Mouse (Mus musculus): ENCODE results near the gene Ap3d1. TPM values are rescaled to one million over a fixed set of nuclear protein-coding genes. Genes with fewer than 3 reads are reported as not detected.
A peak's percentile ranks its signal among the peaks of the same experiment; 100 is the strongest.

Ap3d1 gene
- polyA plus RNA-seq, 1 experiment from 2014 or later, result 20.9 TPM

GRCm38 (mm10) chr10:80776358-80776869 is 34.4 kb upstream of the Ap3d1 start:
- ATAC-seq (ENCODE audit: low read depth), result no peak
- Histone ChIP-seq H3K36me3 (ENCODE audit: control insufficient read depth, insufficient read depth) (peaks cover 60% of the 10 kb centered on the region), H3K4me1 (ENCODE audit: control insufficient read depth, low read depth, low read length) (peaks cover 12% of the 10 kb centered on the region), H3K4me3 (ENCODE audit: low read depth, low read length) (no peak overlapping the region), H3K27ac (ENCODE audit: low read length) (no peak overlapping the region), H3K9me3 (replicated peaks; ENCODE audit: control insufficient read depth, low read length) (no peaks in the 10 kb centered on the region), H3K27me3 (ENCODE audit: control insufficient read depth, insufficient read depth, low read depth, low read length) (no peaks in the 10 kb centered on the region), H3K4me2 (ENCODE audit: low read depth, low read length) (no peak overlapping the region), H3K9ac (ENCODE audit: low read depth, low read length) (no peak overlapping the region)
- 81% methylated on average over 6 of the region's 6 CpGs for WGBS (ENCODE audit: insufficient replicate concordance)

GRCm38 (mm10) chr10:80775731-80776130 is 33.7 kb upstream of the Ap3d1 start:
- no peak overlapping the region for H3K27ac ChIP-seq (ENCODE audit: low read length)
- no peaks in the 10 kb centered on the region for H3K9me3 ChIP-seq (replicated peaks; ENCODE audit: control insufficient read depth, low read length)
- no peak for ATAC-seq (ENCODE audit: low read depth)
- no peak overlapping the region for H3K4me2 ChIP-seq (ENCODE audit: low read depth, low read length)
- no peak overlapping the region for H3K4me3 ChIP-seq (ENCODE audit: low read depth, low read length)
- no peaks in the 10 kb centered on the region for H3K27me3 ChIP-seq (ENCODE audit: control insufficient read depth, insufficient read depth, low read depth, low read length)
- H3K36me3 ChIP-seq (ENCODE audit: control insufficient read depth, insufficient read depth), result peaks cover 59% of the 10 kb centered on the region
- 82% methylated on average over 4 of the region's 4 CpGs for WGBS (ENCODE audit: insufficient replicate concordance)
- H3K9ac ChIP-seq (ENCODE audit: low read depth, low read length), result no peak overlapping the region
- peaks cover 12% of the 10 kb centered on the region for H3K4me1 ChIP-seq (ENCODE audit: control insufficient read depth, low read depth, low read length)

GRCm38 (mm10) chr10:80774981-80775380 is 32.9 kb upstream of the Ap3d1 start:
- H3K4me1 ChIP-seq (ENCODE audit: control insufficient read depth, low read depth, low read length), result peaks cover 14% of the 10 kb centered on the region
- no peaks in the 10 kb centered on the region for H3K27me3 ChIP-seq (ENCODE audit: control insufficient read depth, insufficient read depth, low read depth, low read length)
- H3K36me3 ChIP-seq (ENCODE audit: control insufficient read depth, insufficient read depth), result peaks cover 63% of the 10 kb centered on the region
- no peak overlapping the region for H3K4me2 ChIP-seq (ENCODE audit: low read depth, low read length)
- H3K27ac ChIP-seq (ENCODE audit: low read length), result no peak overlapping the region
- no peak overlapping the region for H3K4me3 ChIP-seq (ENCODE audit: low read depth, low read length)
- 71% methylated on average over 4 of the region's 4 CpGs for WGBS (ENCODE audit: insufficient replicate concordance)
- H3K9me3 ChIP-seq (replicated peaks; ENCODE audit: control insufficient read depth, low read length), result no peaks in the 10 kb centered on the region
- ATAC-seq (ENCODE audit: low read depth), result 0 out of 2 replicates have a peak, but pooled peaks have one; percentile 8
- H3K9ac ChIP-seq (ENCODE audit: low read depth, low read length), result no peak overlapping the region

- peak; percentile 77 for ATAC-seq (ENCODE audit: low read depth)
- peaks cover 17% of the 10 kb centered on the region for H3K4me1 ChIP-seq (ENCODE audit: control insufficient read depth, low read depth, low read length)
- no peaks in the 10 kb centered on the region for H3K27me3 ChIP-seq (ENCODE audit: control insufficient read depth, insufficient read depth, low read depth, low read length)
- no peak overlapping the region for H3K4me2 ChIP-seq (ENCODE audit: low read depth, low read length)
- H3K4me3 ChIP-seq (ENCODE audit: low read depth, low read length), result no peak overlapping the region
- H3K9me3 ChIP-seq (replicated peaks; ENCODE audit: control insufficient read depth, low read length), result no peaks in the 10 kb centered on the region
- H3K36me3 ChIP-seq (ENCODE audit: control insufficient read depth, insufficient read depth), result peaks cover 67% of the 10 kb centered on the region
- peak overlapping the region; percentile 48 for H3K27ac ChIP-seq (ENCODE audit: low read length)
- WGBS (ENCODE audit: insufficient replicate concordance), result 26% methylated on average over 2 of the region's 2 CpGs
- H3K9ac ChIP-seq (ENCODE audit: low read depth, low read length), result no peak overlapping the region
These were observed 32.5 kb upstream of the Ap3d1 start for GRCm38 (mm10) chr10:80774549-80774948.

GRCm38 (mm10) chr10:80773816-80774215 is 31.8 kb upstream of the Ap3d1 start:
- peaks cover 67% of the 10 kb centered on the region for H3K36me3 ChIP-seq (ENCODE audit: control insufficient read depth, insufficient read depth)
- WGBS (ENCODE audit: insufficient replicate concordance), result 68% methylated on average over 5 of the region's 5 CpGs
- no peak overlapping the region for H3K9ac ChIP-seq (ENCODE audit: low read depth, low read length)
- H3K4me1 ChIP-seq (ENCODE audit: control insufficient read depth, low read depth, low read length), result peaks cover 17% of the 10 kb centered on the region
- H3K27ac ChIP-seq (ENCODE audit: low read length), result no peak overlapping the region
- no peaks in the 10 kb centered on the region for H3K9me3 ChIP-seq (replicated peaks; ENCODE audit: control insufficient read depth, low read length)
- no peak overlapping the region for H3K4me3 ChIP-seq (ENCODE audit: low read depth, low read length)
- no peak for ATAC-seq (ENCODE audit: low read depth)
- H3K27me3 ChIP-seq (ENCODE audit: control insufficient read depth, insufficient read depth, low read depth, low read length), result no peaks in the 10 kb centered on the region
- no peak overlapping the region for H3K4me2 ChIP-seq (ENCODE audit: low read depth, low read length)

- 75% methylated on average over 6 of the region's 6 CpGs for WGBS (ENCODE audit: insufficient replicate concordance)
- no peaks in the 10 kb centered on the region for H3K9me3 ChIP-seq (replicated peaks; ENCODE audit: control insufficient read depth, low read length)
- no peaks in the 10 kb centered on the region for H3K27me3 ChIP-seq (ENCODE audit: control insufficient read depth, insufficient read depth, low read depth, low read length)
- H3K9ac ChIP-seq (ENCODE audit: low read depth, low read length), result no peak overlapping the region
- peaks cover 70% of the 10 kb centered on the region for H3K36me3 ChIP-seq (ENCODE audit: control insufficient read depth, insufficient read depth)
- no peak overlapping the region for H3K4me2 ChIP-seq (ENCODE audit: low read depth, low read length)
- H3K4me1 ChIP-seq (ENCODE audit: control insufficient read depth, low read depth, low read length), result peaks cover 7% of the 10 kb centered on the region
- no peak overlapping the region for H3K4me3 ChIP-seq (ENCODE audit: low read depth, low read length)
- no peak overlapping the region for H3K27ac ChIP-seq (ENCODE audit: low read length)
- no peak for ATAC-seq (ENCODE audit: low read depth)
These were observed 26.3 kb upstream of the Ap3d1 start for GRCm38 (mm10) chr10:80768365-80768764.

- Histone ChIP-seq H3K27ac (ENCODE audit: low read length) (peak overlapping the region; percentile 64), H3K36me3 (ENCODE audit: control insufficient read depth, insufficient read depth) (peaks cover 52% of the 10 kb centered on the region), H3K27me3 (ENCODE audit: control insufficient read depth, insufficient read depth, low read depth, low read length) (no peaks in the 10 kb centered on the region), H3K4me1 (ENCODE audit: control insufficient read depth, low read depth, low read length) (peaks cover 9% of the 10 kb centered on the region), H3K4me2 (ENCODE audit: low read depth, low read length) (no peak overlapping the region), H3K9ac (ENCODE audit: low read depth, low read length) (no peak overlapping the region), H3K9me3 (replicated peaks; ENCODE audit: control insufficient read depth, low read length) (no peaks in the 10 kb centered on the region), H3K4me3 (ENCODE audit: low read depth, low read length) (no peak overlapping the region)
- peak; percentile 58 for ATAC-seq (ENCODE audit: low read depth)
- 84% methylated on average over 10 of the region's 10 CpGs for WGBS (ENCODE audit: insufficient replicate concordance)
These were observed 24.2 kb upstream of the Ap3d1 start for GRCm38 (mm10) chr10:80766161-80766815.

GRCm38 (mm10) chr10:80765746-80766145 is 23.7 kb upstream of the Ap3d1 start:
- H3K36me3 ChIP-seq (ENCODE audit: control insufficient read depth, insufficient read depth), result peaks cover 48% of the 10 kb centered on the region
- peaks cover 12% of the 10 kb centered on the region for H3K4me1 ChIP-seq (ENCODE audit: control insufficient read depth, low read depth, low read length)
- no peak overlapping the region for H3K4me2 ChIP-seq (ENCODE audit: low read depth, low read length)
- no peaks in the 10 kb centered on the region for H3K9me3 ChIP-seq (replicated peaks; ENCODE audit: control insufficient read depth, low read length)
- no peaks in the 10 kb centered on the region for H3K27me3 ChIP-seq (ENCODE audit: control insufficient read depth, insufficient read depth, low read depth, low read length)
- ATAC-seq (ENCODE audit: low read depth), result no peak
- WGBS (ENCODE audit: insufficient replicate concordance), result 92% methylated on average over 2 of the region's 2 CpGs
- H3K27ac ChIP-seq (ENCODE audit: low read length), result no peak overlapping the region
- no peak overlapping the region for H3K4me3 ChIP-seq (ENCODE audit: low read depth, low read length)
- H3K9ac ChIP-seq (ENCODE audit: low read depth, low read length), result no peak overlapping the region

- no peak overlapping the region for H3K4me3 ChIP-seq (ENCODE audit: low read depth, low read length)
- H3K4me2 ChIP-seq (ENCODE audit: low read depth, low read length), result no peak overlapping the region
- H3K36me3 ChIP-seq (ENCODE audit: control insufficient read depth, insufficient read depth), result peaks cover 31% of the 10 kb centered on the region
- WGBS (ENCODE audit: insufficient replicate concordance), result 56% methylated on average over 2 of the region's 2 CpGs
- no peak overlapping the region for H3K9ac ChIP-seq (ENCODE audit: low read depth, low read length)
- H3K27ac ChIP-seq (ENCODE audit: low read length), result no peak overlapping the region
- ATAC-seq (ENCODE audit: low read depth), result no peak
- H3K9me3 ChIP-seq (replicated peaks; ENCODE audit: control insufficient read depth, low read length), result no peaks in the 10 kb centered on the region
- H3K27me3 ChIP-seq (ENCODE audit: control insufficient read depth, insufficient read depth, low read depth, low read length), result no peaks in the 10 kb centered on the region
- H3K4me1 ChIP-seq (ENCODE audit: control insufficient read depth, low read depth, low read length), result peaks cover 23% of the 10 kb centered on the region
These were observed 21.4 kb upstream of the Ap3d1 start for GRCm38 (mm10) chr10:80763502-80763901.

Data from liver, embryonic 16.5 days (tissue).